Mouse (Mus musculus): Measurements from ENCODE around the gene Gstt4. TPM values are rescaled to one million over a fixed set of nuclear protein-coding genes. Genes with fewer than 3 reads are reported as not detected.

The Gstt4 gene
- polyA plus RNA-seq, 1 experiment from 2014 or later = not detected

DNA sequence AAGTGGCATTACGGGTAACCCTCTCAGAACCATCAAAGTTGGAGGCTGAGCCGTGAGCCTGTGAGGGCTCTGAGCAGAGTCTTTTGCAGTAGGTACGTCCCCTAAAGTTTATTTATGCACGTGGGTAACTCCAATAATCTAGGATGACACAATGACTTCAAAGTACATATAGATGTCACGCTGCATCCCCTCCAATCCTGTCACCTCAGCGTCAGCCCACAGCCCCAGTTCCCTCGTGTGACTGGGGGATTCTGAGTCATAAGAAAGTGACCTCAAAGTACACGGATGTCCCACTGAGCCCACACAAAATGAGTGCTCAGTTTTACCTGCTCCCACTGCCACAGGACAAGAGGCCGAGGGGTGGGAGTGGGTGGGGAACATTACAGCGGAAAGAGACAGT, 16.7 kb upstream of the Gstt4 start:
- WGBS = 81% methylated on average over 10 of the region's 10 CpGs
- ATAC-seq (no peak), DNase-seq (ENCODE audit: low spot score) (no peak)
- Histone ChIP-seq H3K9me3 (ENCODE audit: low read length) (no peaks in the 10 kb centered on the region), H3K27ac (ENCODE audit: low read length) (no peak overlapping the region), H3K4me2 (replicated peaks; ENCODE audit: low read depth, low read length) (no peak overlapping the region), H3K4me1 (ENCODE audit: insufficient read depth, low read depth, low read length) (peaks cover 5% of the 10 kb centered on the region; the same call in 1 of the 2 replicates), H3K27me3 (replicated peaks; ENCODE audit: insufficient read depth, low read length) (no peaks in the 10 kb centered on the region), H3K9ac (replicated peaks; ENCODE audit: low read depth) (no peak overlapping the region), H3K36me3 (ENCODE audit: insufficient read depth, low read length) (no peaks in the 10 kb centered on the region), H3K4me3 (ENCODE audit: low read depth, low read length) (no peak overlapping the region)
- no peak for TF ChIP-seq EP300 (IDR thresholded peaks at IDR 0.05)
- TF ChIP-seq CTCF (IDR thresholded peaks at IDR 0.05) = no peak

DNA sequence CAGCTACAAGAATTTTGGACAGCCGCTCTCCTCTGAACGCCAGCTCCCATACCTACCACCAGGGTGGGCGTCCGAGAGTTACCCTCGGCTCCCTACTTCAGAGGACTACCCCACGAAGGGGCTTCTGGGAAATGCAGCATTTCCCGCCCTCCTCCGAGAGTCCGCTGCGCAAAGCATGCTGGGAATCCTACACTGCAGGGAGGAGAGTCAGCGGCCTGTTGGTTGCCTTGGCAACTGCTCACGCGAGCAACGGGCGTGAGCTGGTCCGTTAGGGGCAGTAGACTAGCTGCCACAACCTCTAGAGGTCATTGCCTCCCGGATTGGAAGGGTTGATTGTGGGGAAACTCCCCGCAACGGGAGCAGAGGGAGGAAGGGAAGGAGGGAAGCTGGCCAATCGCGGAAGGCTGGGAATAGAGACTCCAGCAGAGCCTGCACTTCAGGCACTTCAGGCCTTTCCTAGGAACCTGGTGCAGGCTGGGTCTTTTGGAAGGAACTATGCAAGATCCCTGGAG, 15.0 kb upstream of the Gstt4 start, which contains the start of gene Gstt2:
Gstt2 (minus strand) TSS at position 177 of the 512 bp plus-strand sequence.
- Histone ChIP-seq H3K4me2 (replicated peaks; ENCODE audit: low read depth, low read length) (peak within 1 kb of the TSS; percentile 72), H3K27me3 (replicated peaks; ENCODE audit: insufficient read depth, low read length) (no peaks in the 10 kb centered on the region), H3K4me3 (ENCODE audit: low read depth, low read length) (peak within 1 kb of the TSS; percentile 41), H3K9ac (replicated peaks; ENCODE audit: low read depth) (peak within 1 kb of the TSS; percentile 29), H3K36me3 (ENCODE audit: insufficient read depth, low read length) (no peaks in the 10 kb centered on the region), H3K4me1 (ENCODE audit: insufficient read depth, low read depth, low read length) (peaks cover 5% of the 10 kb centered on the region; the same call in 1 of the 2 replicates), H3K27ac (ENCODE audit: low read length) (peak within 1 kb of the TSS; percentile 60), H3K9me3 (ENCODE audit: low read length) (no peaks in the 10 kb centered on the region)
- TF ChIP-seq EP300 (IDR thresholded peaks at IDR 0.05) (no peak), CTCF (IDR thresholded peaks at IDR 0.05) (peak; percentile 62)
- peak; percentile 88 for ATAC-seq
- peak; percentile 96 for DNase-seq (ENCODE audit: low spot score)
- under 1% methylated on average over 21 of the region's 21 CpGs for WGBS

DNA sequence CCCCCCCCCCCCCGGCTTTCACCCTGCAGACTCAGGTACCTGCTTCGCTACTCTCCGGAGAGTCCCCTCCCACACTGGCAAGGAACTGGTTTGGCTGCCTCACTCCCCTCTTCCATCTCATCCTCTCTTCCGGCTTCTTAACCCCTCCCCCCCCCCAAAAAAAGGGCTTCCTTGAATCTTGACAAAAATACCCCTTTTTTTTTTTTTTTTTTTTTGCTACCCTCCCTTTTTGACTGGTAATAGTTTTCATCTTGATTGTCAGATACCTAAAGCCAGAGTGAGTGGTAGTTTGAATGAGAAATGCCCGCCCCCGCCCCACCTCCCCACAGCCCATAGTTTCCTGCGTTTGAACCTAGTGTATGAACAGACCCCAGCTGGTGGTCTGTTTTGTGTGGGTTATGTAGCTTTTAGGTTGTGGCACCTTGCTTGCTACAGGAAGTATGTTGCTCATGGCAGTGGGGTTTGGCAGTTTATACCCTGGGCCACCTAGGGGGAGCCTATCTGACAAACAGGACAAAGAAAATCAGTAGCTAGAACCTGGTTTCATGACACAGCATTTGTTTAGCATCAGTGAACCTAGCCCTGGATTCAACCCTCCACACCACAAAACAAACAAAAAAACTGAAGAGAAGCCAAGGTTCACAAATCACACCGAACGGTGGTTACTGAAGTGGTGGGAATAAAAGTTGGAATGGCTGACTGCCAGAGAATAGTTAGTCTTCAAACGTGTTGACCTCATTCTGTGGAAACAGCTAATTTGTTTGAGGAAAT, 13.6 kb upstream of the Gstt4 start:
- Histone ChIP-seq H3K9ac (replicated peaks; ENCODE audit: low read depth) (no peak overlapping the region), H3K36me3 (ENCODE audit: insufficient read depth, low read length) (no peaks in the 10 kb centered on the region), H3K27ac (ENCODE audit: low read length) (peak overlapping the region; percentile 60; the same call in 1 of the 2 replicates), H3K4me1 (ENCODE audit: insufficient read depth, low read depth, low read length) (peaks cover 5% of the 10 kb centered on the region; the same call in 1 of the 2 replicates), H3K27me3 (replicated peaks; ENCODE audit: insufficient read depth, low read length) (no peaks in the 10 kb centered on the region), H3K4me2 (replicated peaks; ENCODE audit: low read depth, low read length) (peak overlapping the region; percentile 66), H3K4me3 (ENCODE audit: low read depth, low read length) (no peak overlapping the region), H3K9me3 (ENCODE audit: low read length) (no peaks in the 10 kb centered on the region)
- 16% methylated on average over 9 of the region's 10 CpGs for WGBS
- ATAC-seq (peak; percentile 0; the same call in 1 of the 2 replicates), DNase-seq (ENCODE audit: low spot score) (peak; percentile 72)
- no peak for TF ChIP-seq EP300 (IDR thresholded peaks at IDR 0.05)
- TF ChIP-seq CTCF (IDR thresholded peaks at IDR 0.05) = peak; percentile 29; the same call in 1 of the 2 replicates

DNA sequence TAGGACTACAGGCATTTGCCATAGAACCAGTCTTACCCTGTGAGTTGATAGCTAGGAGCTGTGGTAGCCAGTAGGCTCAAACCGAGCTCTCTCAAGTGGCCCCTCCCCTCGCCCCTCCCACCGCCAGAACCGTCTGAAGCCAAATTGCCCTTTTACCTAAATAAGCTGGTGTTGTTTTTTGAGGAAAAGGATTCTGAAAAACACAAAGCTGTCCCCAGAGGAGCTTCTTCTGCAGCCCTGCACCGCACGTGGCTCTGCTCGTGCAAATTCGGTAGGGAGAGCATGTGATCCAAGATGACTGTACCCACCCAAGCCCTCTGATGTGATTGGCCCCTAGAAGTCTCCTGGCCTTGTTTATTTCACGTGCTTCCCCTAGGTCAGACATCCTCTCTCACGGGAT, 13.0 kb upstream of the Gstt4 start:
- 1% methylated on average over 10 of the region's 10 CpGs for WGBS
- ATAC-seq (peak; percentile 21; the same call in 1 of the 2 replicates), DNase-seq (ENCODE audit: low spot score) (peak; percentile 76)
- Histone ChIP-seq H3K9me3 (ENCODE audit: low read length) (no peaks in the 10 kb centered on the region), H3K27ac (ENCODE audit: low read length) (0 out of 2 replicates have a peak overlapping the region, but pooled peaks have one; percentile 43), H3K9ac (replicated peaks; ENCODE audit: low read depth) (no peak overlapping the region), H3K27me3 (replicated peaks; ENCODE audit: insufficient read depth, low read length) (no peaks in the 10 kb centered on the region), H3K36me3 (ENCODE audit: insufficient read depth, low read length) (no peaks in the 10 kb centered on the region), H3K4me3 (ENCODE audit: low read depth, low read length) (0 out of 2 replicates have a peak overlapping the region, but pooled peaks have one; percentile 20), H3K4me1 (ENCODE audit: insufficient read depth, low read depth, low read length) (peaks cover 5% of the 10 kb centered on the region; the same call in 1 of the 2 replicates), H3K4me2 (replicated peaks; ENCODE audit: low read depth, low read length) (peak overlapping the region; percentile 66)
- 0 out of 2 replicates have a peak, but pooled peaks have one; percentile 20 for TF ChIP-seq EP300 (IDR thresholded peaks at IDR 0.05)
- TF ChIP-seq CTCF (IDR thresholded peaks at IDR 0.05) = no peak

DNA sequence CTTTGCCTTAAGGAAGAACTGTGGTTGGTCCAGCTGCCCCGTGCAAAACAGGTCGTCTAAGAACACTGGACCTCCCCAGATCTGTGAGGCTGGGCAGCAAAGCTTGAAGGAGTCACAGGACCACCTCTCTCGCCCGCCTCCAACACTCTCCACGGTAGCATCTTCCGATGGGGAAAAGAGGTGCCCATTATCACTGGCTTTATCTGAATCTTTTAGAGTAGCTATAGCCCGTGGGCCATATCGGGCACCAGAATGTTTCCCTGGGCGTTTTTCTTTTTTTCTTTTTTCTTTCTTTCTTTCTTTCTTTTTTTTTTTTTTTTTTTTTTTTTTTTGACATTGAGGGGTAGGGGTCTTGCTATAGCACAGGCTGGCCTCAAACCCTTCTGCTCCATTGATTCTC, 12.4 kb upstream of the Gstt4 start:
- peak overlapping the region; percentile 85 for H3K27ac ChIP-seq (ENCODE audit: low read length)
- H3K27me3 ChIP-seq (replicated peaks; ENCODE audit: insufficient read depth, low read length) = no peaks in the 10 kb centered on the region
- peaks cover 5% of the 10 kb centered on the region; the same call in 1 of the 2 replicates for H3K4me1 ChIP-seq (ENCODE audit: insufficient read depth, low read depth, low read length)
- H3K4me2 ChIP-seq (replicated peaks; ENCODE audit: low read depth, low read length) = peak overlapping the region; percentile 66
- DNase-seq (ENCODE audit: low spot score) (no peak), ATAC-seq (no peak)
- TF ChIP-seq EP300 (IDR thresholded peaks at IDR 0.05) = no peak
- TF ChIP-seq CTCF (IDR thresholded peaks at IDR 0.05) = no peak
- 13% methylated on average over 9 of the region's 9 CpGs for WGBS
- no peaks in the 10 kb centered on the region for H3K36me3 ChIP-seq (ENCODE audit: insufficient read depth, low read length)
- no peaks in the 10 kb centered on the region for H3K9me3 ChIP-seq (ENCODE audit: low read length)
- peak overlapping the region; percentile 45 for H3K4me3 ChIP-seq (ENCODE audit: low read depth, low read length)
- peak overlapping the region; percentile 37; the same call in 1 of the 2 replicates for H3K9ac ChIP-seq (replicated peaks; ENCODE audit: low read depth)

DNA sequence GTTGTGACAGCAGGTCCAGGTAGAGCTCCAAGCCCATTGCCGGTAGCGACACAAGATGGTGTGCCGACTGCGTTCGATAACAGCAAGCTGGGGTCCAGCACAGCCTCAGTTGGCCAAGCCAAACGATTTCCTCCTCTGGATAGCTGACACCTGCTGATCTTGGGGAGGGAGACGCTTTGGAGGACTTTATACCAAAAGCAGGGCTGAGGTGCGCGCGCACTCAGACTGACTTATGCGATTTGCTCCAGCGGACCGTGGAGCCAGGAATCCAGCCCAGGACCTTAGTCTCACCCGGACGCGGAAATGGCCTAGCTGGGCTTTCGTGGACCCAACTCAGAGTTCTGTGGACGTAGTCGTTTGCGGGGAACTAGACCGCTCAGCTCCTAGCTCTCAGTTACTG, 11.9 kb upstream of the Gstt4 start:
- peak; percentile 27 for ATAC-seq
- no peaks in the 10 kb centered on the region for H3K27me3 ChIP-seq (replicated peaks; ENCODE audit: insufficient read depth, low read length)
- H3K27ac ChIP-seq (ENCODE audit: low read length) = peak overlapping the region; percentile 85
- peak overlapping the region; percentile 66 for H3K4me2 ChIP-seq (replicated peaks; ENCODE audit: low read depth, low read length)
- peaks cover 5% of the 10 kb centered on the region; the same call in 1 of the 2 replicates for H3K4me1 ChIP-seq (ENCODE audit: insufficient read depth, low read depth, low read length)
- 4% methylated on average over 21 of the region's 21 CpGs for WGBS
- H3K9ac ChIP-seq (replicated peaks; ENCODE audit: low read depth) = peak overlapping the region; percentile 37; the same call in 1 of the 2 replicates
- no peak for TF ChIP-seq CTCF (IDR thresholded peaks at IDR 0.05)
- H3K36me3 ChIP-seq (ENCODE audit: insufficient read depth, low read length) = no peaks in the 10 kb centered on the region
- H3K9me3 ChIP-seq (ENCODE audit: low read length) = no peaks in the 10 kb centered on the region
- peak overlapping the region; percentile 45 for H3K4me3 ChIP-seq (ENCODE audit: low read depth, low read length)
- peak; percentile 89 for DNase-seq (ENCODE audit: low spot score)
